Mouse (Mus musculus) hindbrain, embryonic 14.5 days (tissue): ENCODE results near the gene Znrf1. TPM values are rescaled to one million over a fixed set of nuclear protein-coding genes. Genes with fewer than 3 reads are reported as not detected.
A peak's percentile ranks its signal among the peaks of the same experiment; 100 is the strongest.

ENCODE experiments used
- ATAC-seq: fragments of 200-750 bp; cut with Nextera tagmentation; 2 replicates; pipeline ENCODE4 v1.8.0; 2017; ENCODE audit warnings: moderate number of reproducible peaks, mild to moderate bottlenecking, moderate TSS enrichment, moderate library complexity; ENCODE audit not compliant: low FRiP score
- DNase-seq: peaks from one replicate; pipeline ENCODE4 v3.0.0-alpha.2; 2015; ENCODE audit warnings: low spot score
- H3K27ac ChIP-seq: fragments of 300-500 bp; sonication (generic); 2 replicates; pipeline ENCODE4 v1.5.1; 2014; ENCODE audit warnings: mild to moderate bottlenecking, moderate library complexity
- H3K27me3 ChIP-seq: fragments of 300-500 bp; sonication (generic); 2 replicates; pipeline ENCODE4 v1.6.1; 2014; ENCODE audit warnings: mild to moderate bottlenecking, low read length, mixed read lengths; ENCODE audit not compliant: control insufficient read depth, insufficient read depth
- H3K36me3 ChIP-seq: fragments of 300-500 bp; sonication (generic); replicated peaks from 2 replicates; pipeline ENCODE4 v1.6.1; 2014; ENCODE audit not compliant: control insufficient read depth, insufficient read depth
- H3K4me1 ChIP-seq: fragments of 300-500 bp; sonication (generic); replicated peaks from 2 replicates; pipeline ENCODE4 v1.6.1; 2014; ENCODE audit warnings: antibody characterized with exemption, low read length, mixed read lengths; ENCODE audit not compliant: control insufficient read depth, insufficient read depth
- H3K4me2 ChIP-seq: fragments of 300-500 bp; sonication (generic); replicated peaks from 2 replicates; pipeline ENCODE4 v1.6.1; 2014; ENCODE audit warnings: mild to moderate bottlenecking, moderate library complexity
- H3K4me3 ChIP-seq: fragments of 300-500 bp; sonication (generic); replicated peaks from 2 replicates; pipeline ENCODE4 v1.5.1; 2014; ENCODE audit warnings: mild to moderate bottlenecking, low read length
- H3K9ac ChIP-seq: fragments of 300-500 bp; sonication (generic); 2 replicates; pipeline ENCODE4 v1.6.1; 2014
- H3K9me3 ChIP-seq: fragments of 300-500 bp; sonication (generic); 2 replicates; pipeline ENCODE4 v1.6.1; 2016; ENCODE audit warnings: low read length; ENCODE audit not compliant: control insufficient read depth
- WGBS: fragments of 180-500 bp; shearing (Covaris S2); extraction: QIAGEN DNeasy Blood & Tissue Kit; methylation state at CpG from one replicate; pipeline ENCODE4 v1.1.7; 2014; 5-methylcytosine and 5-hydroxymethylcytosine counted together
- polyA plus RNA-seq: library from polyadenylated mRNA; unstranded; fragments of >200 nt; fragmentation: Nextera tagmentation; extraction: Ambion mirVana; gene quantifications from 2 replicates; pipeline ENCODE4 v1.2.1, GENCODE M21; 2014

Gene Znrf1
- polyA plus RNA-seq, 1 experiment from 2014 or later = 108 TPM

- Histone ChIP-seq H3K9ac (no peak overlapping the region), H3K27me3 (no peaks in the 10 kb centered on the region), H3K27ac (no peak overlapping the region), H3K9me3 (no peaks in the 10 kb centered on the region), H3K4me3 (no peak overlapping the region), H3K36me3 (peaks cover 4% of the 10 kb centered on the region; the same call in 1 of the 2 replicates), H3K4me2 (no peak overlapping the region), H3K4me1 (peaks cover 34% of the 10 kb centered on the region)
- 88% methylated on average over 9 of the region's 9 CpGs for WGBS
- DNase-seq (no peak), ATAC-seq (no peak)
Observed at GRCm38 (mm10) chr8:111543712-111544380, 7.9 kb downstream of the Znrf1 start.

DNA sequence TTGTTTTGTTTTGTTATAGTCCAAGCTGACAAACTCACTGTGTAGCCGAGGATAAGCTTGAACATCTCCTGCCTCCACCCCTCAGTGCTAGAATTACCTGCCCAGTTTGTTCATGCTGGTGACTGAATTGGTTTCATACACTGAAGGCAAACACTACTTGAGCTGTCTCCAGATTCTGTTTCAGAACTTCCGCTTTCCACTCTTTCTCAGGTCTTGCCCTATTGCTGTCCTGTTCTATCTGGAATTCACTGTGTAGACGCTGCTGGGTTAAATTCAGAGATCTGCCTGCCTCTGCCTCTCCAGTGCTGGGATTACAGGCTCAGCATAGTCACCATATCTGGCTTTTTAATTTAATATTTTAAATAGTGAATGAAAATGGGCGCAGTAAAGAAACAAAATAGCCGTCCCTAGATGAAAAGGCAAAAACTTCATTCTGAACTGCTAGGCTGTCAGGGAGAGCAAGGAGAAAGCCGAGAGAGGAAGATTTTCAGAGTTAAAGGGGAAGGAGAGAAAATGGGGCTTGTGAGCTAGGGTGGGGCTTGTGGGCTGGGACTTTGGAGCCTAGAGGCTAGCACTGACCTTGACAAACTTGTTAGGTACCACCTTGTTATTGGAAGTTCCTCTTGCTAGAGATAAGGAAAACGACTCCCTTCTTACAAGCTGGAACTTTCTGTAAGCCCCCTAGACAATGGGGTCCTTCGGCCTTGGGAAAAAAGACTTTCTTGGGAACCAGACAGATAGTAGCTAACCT is 9.7 kb downstream of the Znrf1 start:
- no peak for ATAC-seq
- no peak overlapping the region for H3K9ac ChIP-seq
- 91% methylated on average over 8 of the region's 8 CpGs for WGBS

DNA sequence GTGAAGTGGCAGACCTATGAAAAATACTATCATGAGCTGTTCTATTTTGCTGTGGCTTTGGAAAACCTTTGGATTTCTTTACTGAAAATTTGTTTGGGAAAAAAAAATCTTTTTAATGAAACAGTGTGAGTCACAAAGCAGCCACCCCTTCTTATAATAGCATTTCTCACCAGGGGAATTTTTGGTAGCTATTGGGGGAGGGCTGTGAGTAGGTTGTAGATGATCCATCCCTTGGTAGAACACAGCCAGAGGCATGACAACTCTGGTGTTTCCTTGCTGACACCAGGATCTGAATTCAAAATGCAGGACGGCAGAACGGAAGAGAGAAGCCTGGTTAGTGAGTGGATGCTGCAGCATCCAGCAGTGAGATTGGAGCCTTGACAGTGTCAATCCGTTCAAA is 11.2 kb downstream of the Znrf1 start:
- DNase-seq (no peak), ATAC-seq (no peak)
- no peak overlapping the region for H3K9ac ChIP-seq
- no peaks in the 10 kb centered on the region for H3K36me3 ChIP-seq
- H3K4me2 ChIP-seq = no peak overlapping the region
- WGBS = 94% methylated on average over 3 of the region's 3 CpGs
- no peaks in the 10 kb centered on the region for H3K27me3 ChIP-seq
- H3K27ac ChIP-seq = no peak overlapping the region
- peaks cover 18% of the 10 kb centered on the region; the same call in 1 of the 2 replicates for H3K4me1 ChIP-seq
- H3K4me3 ChIP-seq = no peak overlapping the region
- no peaks in the 10 kb centered on the region for H3K9me3 ChIP-seq

More for the DNA sequence above, 9.7 kb downstream of the Znrf1 start:
- no peak overlapping the region for H3K27ac ChIP-seq
- no peaks in the 10 kb centered on the region for H3K9me3 ChIP-seq
- peaks cover 27% of the 10 kb centered on the region for H3K4me1 ChIP-seq
- H3K36me3 ChIP-seq = peaks cover 3% of the 10 kb centered on the region; the same call in 1 of the 2 replicates
- H3K27me3 ChIP-seq = no peaks in the 10 kb centered on the region
- no peak overlapping the region for H3K4me3 ChIP-seq
- no peak overlapping the region for H3K4me2 ChIP-seq
- no peak for DNase-seq

- WGBS = 86% methylated on average over 6 of the region's 6 CpGs
- ATAC-seq (no peak), DNase-seq (no peak)
- no peaks in the 10 kb centered on the region for H3K9me3 ChIP-seq
- H3K9ac ChIP-seq = no peak overlapping the region
- no peaks in the 10 kb centered on the region for H3K27me3 ChIP-seq
- H3K4me1 ChIP-seq = peaks cover 13% of the 10 kb centered on the region; the same call in 1 of the 2 replicates
- H3K4me3 ChIP-seq = no peak overlapping the region
- no peak overlapping the region for H3K27ac ChIP-seq
- H3K36me3 ChIP-seq = no peaks in the 10 kb centered on the region
- no peak overlapping the region for H3K4me2 ChIP-seq
Observed at GRCm38 (mm10) chr8:111548201-111548600, 12.3 kb downstream of the Znrf1 start.

GRCm38 (mm10) chr8:111550002-111550870 is 14.3 kb downstream of the Znrf1 start:
- Histone ChIP-seq H3K9me3 (no peaks in the 10 kb centered on the region), H3K4me2 (no peak overlapping the region), H3K4me1 (peaks cover 21% of the 10 kb centered on the region), H3K27me3 (no peaks in the 10 kb centered on the region), H3K36me3 (no peaks in the 10 kb centered on the region), H3K27ac (peak overlapping the region; percentile 41; the same call in 1 of the 2 replicates), H3K9ac (no peak overlapping the region), H3K4me3 (no peak overlapping the region)
- WGBS = 67% methylated on average over 9 of the region's 9 CpGs
- no peak for ATAC-seq
- no peak for DNase-seq

DNA sequence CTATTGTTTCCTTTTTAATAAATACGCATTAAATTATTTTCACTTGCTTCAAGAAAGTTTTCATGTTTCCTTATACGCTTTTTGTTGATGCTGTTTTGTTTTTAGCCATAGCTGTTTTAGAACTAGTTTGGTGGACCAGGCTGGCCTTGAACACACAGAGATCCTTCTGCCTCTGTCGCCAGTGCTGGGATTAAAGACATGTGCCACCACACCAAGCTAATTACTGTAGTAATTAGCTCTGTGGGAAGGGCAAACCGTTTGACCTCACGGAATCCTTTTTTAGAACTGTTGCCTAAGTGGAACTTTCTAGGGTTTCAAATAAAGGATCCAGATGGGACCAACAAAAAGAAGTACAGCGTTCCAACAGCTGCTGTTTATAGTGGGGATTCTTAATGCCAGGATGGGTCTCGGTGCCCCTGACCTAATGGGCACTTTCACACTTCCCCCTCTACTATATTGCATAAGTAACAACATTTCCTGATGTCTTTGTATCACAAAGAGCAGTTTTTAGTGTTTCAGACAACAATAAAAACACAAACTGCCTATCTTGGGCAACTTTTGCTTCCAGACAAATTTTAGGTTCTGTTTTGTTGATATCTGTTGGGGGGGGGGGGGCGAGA is 15.7 kb downstream of the Znrf1 start:
- Histone ChIP-seq H3K27ac (no peak overlapping the region), H3K27me3 (no peaks in the 10 kb centered on the region), H3K9me3 (no peaks in the 10 kb centered on the region), H3K4me3 (no peak overlapping the region), H3K36me3 (no peaks in the 10 kb centered on the region), H3K9ac (no peak overlapping the region), H3K4me1 (peaks cover 25% of the 10 kb centered on the region), H3K4me2 (no peak overlapping the region)
- 72% methylated on average over 8 of the region's 8 CpGs for WGBS
- ATAC-seq (no peak), DNase-seq (no peak)

DNA sequence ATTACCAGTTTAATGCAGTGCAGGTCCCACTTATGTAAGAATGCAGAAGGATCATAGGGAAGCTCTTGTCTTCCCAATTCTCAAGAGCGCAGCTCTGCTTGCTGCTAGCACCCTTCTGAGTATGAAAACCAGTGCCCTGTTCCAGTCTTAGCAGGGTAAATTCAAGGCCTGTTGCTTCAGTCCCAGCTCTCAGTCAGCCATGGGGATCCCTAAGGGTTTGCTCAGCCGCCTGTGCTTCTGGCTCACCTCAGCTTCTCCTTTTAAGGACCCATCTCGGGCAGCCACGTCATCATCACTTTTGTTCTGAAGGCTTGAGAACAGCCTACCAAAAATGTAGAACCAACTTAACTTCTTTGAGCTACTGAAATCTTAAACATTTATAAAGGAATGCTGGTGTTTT is 25.9 kb downstream of the Znrf1 start:
- Histone ChIP-seq H3K4me2 (no peak overlapping the region), H3K9ac (no peak overlapping the region), H3K4me1 (peaks cover 23% of the 10 kb centered on the region; the same call in 1 of the 2 replicates), H3K27me3 (no peaks in the 10 kb centered on the region), H3K9me3 (no peaks in the 10 kb centered on the region), H3K4me3 (no peak overlapping the region), H3K36me3 (no peaks in the 10 kb centered on the region), H3K27ac (no peak overlapping the region)
- ATAC-seq = no peak
- DNase-seq = no peak
- WGBS = 88% methylated on average over 4 of the region's 4 CpGs

DNA sequence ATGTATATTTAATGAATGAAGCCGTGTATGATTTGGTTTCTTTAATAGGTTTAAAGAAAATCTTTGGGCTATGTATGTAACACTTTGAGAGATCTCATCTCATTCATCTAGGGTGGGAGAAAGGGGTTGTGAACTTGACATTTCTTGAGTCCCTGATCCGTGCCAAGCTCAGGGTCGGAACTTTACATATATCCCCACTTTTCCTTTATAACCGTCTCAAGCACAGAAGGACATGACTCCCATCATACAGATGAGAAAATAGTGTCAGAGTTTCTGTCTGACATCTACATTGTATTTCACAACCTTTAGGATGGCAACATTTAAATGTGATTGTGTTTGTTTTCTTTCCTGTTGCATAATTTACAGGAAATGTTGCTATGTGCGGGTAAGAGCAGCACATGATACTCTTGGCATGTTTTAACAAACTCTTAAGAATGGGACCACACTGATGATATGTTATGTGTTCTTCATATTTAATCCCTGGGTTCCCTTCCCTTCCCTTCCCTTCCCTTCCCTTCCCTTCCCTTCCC is 26.4 kb downstream of the Znrf1 start:
- H3K4me2 ChIP-seq = no peak overlapping the region
- H3K4me1 ChIP-seq = peaks cover 27% of the 10 kb centered on the region; the same call in 1 of the 2 replicates
- ATAC-seq (no peak), DNase-seq (no peak)
- WGBS = 92% methylated on average over 5 of the region's 5 CpGs
- no peaks in the 10 kb centered on the region for H3K36me3 ChIP-seq
- no peak overlapping the region for H3K27ac ChIP-seq
- H3K9me3 ChIP-seq = no peaks in the 10 kb centered on the region
- H3K4me3 ChIP-seq = no peak overlapping the region
- H3K27me3 ChIP-seq = no peaks in the 10 kb centered on the region
- no peak overlapping the region for H3K9ac ChIP-seq
